Mouse (Mus musculus): ENCODE data around the gene Zfp524. TPM values are rescaled to one million over a fixed set of nuclear protein-coding genes. Genes with fewer than 3 reads are reported as not detected.

The Zfp524 gene
- polyA plus RNA-seq, 1 experiment: 54.6 TPM

DNA sequence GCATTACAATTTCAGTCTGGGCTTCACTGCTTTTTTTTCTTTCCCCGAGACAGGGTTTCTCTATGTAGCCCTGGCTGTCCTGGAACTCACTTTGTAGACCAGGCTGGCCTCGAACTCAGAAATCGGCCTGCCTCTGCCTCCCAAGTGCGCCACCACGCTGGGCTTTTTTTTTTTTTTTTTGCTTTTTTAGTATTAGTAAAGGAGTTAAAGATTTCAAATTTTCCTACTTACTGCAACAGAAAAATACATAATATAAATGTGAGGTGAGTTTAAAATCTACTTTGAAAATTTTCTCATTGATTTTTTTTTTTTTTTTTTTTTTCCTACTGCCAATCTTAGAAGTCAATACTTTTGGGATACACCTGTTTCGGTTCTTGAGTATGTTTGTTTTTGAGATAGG is 50.7 kb downstream of the Zfp524 start:
- WGBS: 94% methylated on average over 6 of the region's 6 CpGs
- Histone ChIP-seq H3K4me1 (replicated peaks; ENCODE audit: control insufficient read depth, insufficient read depth, low read length) (peaks cover 8% of the 10 kb centered on the region), H3K27me3 (ENCODE audit: control insufficient read depth, insufficient read depth, low read length) (no peaks in the 10 kb centered on the region), H3K36me3 (ENCODE audit: control insufficient read depth, insufficient read depth, low read length) (peaks cover 35% of the 10 kb centered on the region), H3K27ac (ENCODE audit: control insufficient read depth, insufficient read depth, low read length) (no peak overlapping the region), H3K4me3 (ENCODE audit: control insufficient read depth, insufficient read depth, low read length) (no peak overlapping the region)
- DNase-seq: no peak
- TF ChIP-seq CTCF (IDR thresholded peaks at IDR 0.05; ENCODE audit: borderline replicate concordance, control insufficient read depth, extremely low read depth, insufficient read depth, low read length, poor library complexity): no peak
- TF ChIP-seq POLR2A (IDR thresholded peaks at IDR 0.05; ENCODE audit: control insufficient read depth, extremely low read depth, insufficient read depth, low read length, poor library complexity): no peak

Other genes starting within 250 kb of the Zfp524 start
- gene Fam71e2, start 243.1 kb upstream of the Zfp524 start, polyA plus RNA-seq (2012; rRNA removed): 0.11 TPM in 1 of 2 replicates, not detected in the other
- gene Il11, start 231.6 kb upstream of the Zfp524 start, polyA plus RNA-seq (2012; rRNA removed): 0.13 and 0.32 TPM in 2 replicates
- gene Tmem190, start 231.5 kb upstream of the Zfp524 start, polyA plus RNA-seq (2012; rRNA removed): not detected in 2 replicates
- gene Tmem238, start 224.8 kb upstream of the Zfp524 start, polyA plus RNA-seq (2012; rRNA removed): 18.1 and 23.5 TPM in 2 replicates
- 367 and 512 TPM in 2 replicates for gene Rpl28, start 221.5 kb upstream of the Zfp524 start, polyA plus RNA-seq (2012; rRNA removed)
- 970 and 1,071 TPM in 2 replicates for gene Ube2s, start 201.8 kb upstream of the Zfp524 start, polyA plus RNA-seq (2012; rRNA removed)
- 0.48 and 0.74 TPM in 2 replicates for gene Shisa7, start 169.7 kb upstream of the Zfp524 start, polyA plus RNA-seq (2012; rRNA removed)
- 21.8 and 23.6 TPM in 2 replicates for gene Isoc2b, start 144.2 kb upstream of the Zfp524 start, polyA plus RNA-seq (2012; rRNA removed)
- 20.3 and 20.5 TPM in 2 replicates for gene Isoc2a, start 137.3 kb upstream of the Zfp524 start, polyA plus RNA-seq (2012; rRNA removed)
- gene Gm36210, start 107.9 kb upstream of the Zfp524 start, polyA plus RNA-seq (2012; rRNA removed): 0.15 and 0.17 TPM in 2 replicates
- gene Zfp628, start 99.2 kb upstream of the Zfp524 start, polyA plus RNA-seq (2012; rRNA removed): 40.2 and 51.2 TPM in 2 replicates
- gene Nat14, start 92.4 kb upstream of the Zfp524 start, polyA plus RNA-seq (2012; rRNA removed): 4.4 and 5.9 TPM in 2 replicates
- gene Ssc5d, start 88.6 kb upstream of the Zfp524 start, polyA plus RNA-seq (2012; rRNA removed): 1.0 and 1.1 TPM in 2 replicates
- 1.5 and 5.4 TPM in 2 replicates for gene Sbk2, start 50.0 kb upstream of the Zfp524 start, polyA plus RNA-seq (2012; rRNA removed)
- gene Sbk3, start 43.2 kb upstream of the Zfp524 start, polyA plus RNA-seq (2012; rRNA removed): 0.36 and 3.7 TPM in 2 replicates
- 125 and 133 TPM in 2 replicates for gene Zfp579, start 18.3 kb upstream of the Zfp524 start, polyA plus RNA-seq (2012; rRNA removed)
- 79.3 and 85.2 TPM in 2 replicates for gene Fiz1, start 282 bp downstream of the Zfp524 start, polyA plus RNA-seq (2012; rRNA removed)
- gene Gm44973, start 1.1 kb downstream of the Zfp524 start, polyA plus RNA-seq (2012; rRNA removed): not detected in 2 replicates
- 105 and 120 TPM in 2 replicates for gene Zfp865, start 6.0 kb downstream of the Zfp524 start, polyA plus RNA-seq (2012; rRNA removed)
- gene Ccdc106, start 6.1 kb downstream of the Zfp524 start, polyA plus RNA-seq (2012; rRNA removed): 0.52 and 0.97 TPM in 2 replicates
- not detected in 2 replicates for gene 4632433K11Rik, start 19.7 kb downstream of the Zfp524 start, polyA plus RNA-seq (2012; rRNA removed)
- gene Zfp784, start 24.0 kb downstream of the Zfp524 start, polyA plus RNA-seq (2012; rRNA removed): 5.2 and 6.3 TPM in 2 replicates
- 29.9 and 42.3 TPM in 2 replicates for gene Zfp580, start 37.1 kb downstream of the Zfp524 start, polyA plus RNA-seq (2012; rRNA removed)
- 437 and 438 TPM in 2 replicates for gene U2af2, start 47.7 kb downstream of the Zfp524 start, polyA plus RNA-seq (2012; rRNA removed)
- gene Epn1, start 65.8 kb downstream of the Zfp524 start, polyA plus RNA-seq (2012; rRNA removed): 230 and 280 TPM in 2 replicates
- gene Rfpl4, start 102.5 kb downstream of the Zfp524 start, polyA plus RNA-seq (2012; rRNA removed): not detected in 2 replicates
- 0.17 and 0.39 TPM in 2 replicates for gene Rasl2-9, start 111.5 kb downstream of the Zfp524 start, polyA plus RNA-seq (2012; rRNA removed)
- gene Vmn1r55, start 135.3 kb downstream of the Zfp524 start, polyA plus RNA-seq (2012; rRNA removed): not detected in 2 replicates
- not detected in 2 replicates for gene Vmn1r56, start 182.3 kb downstream of the Zfp524 start, polyA plus RNA-seq (2012; rRNA removed)
- not detected in 2 replicates for gene Vmn1r57, start 204.1 kb downstream of the Zfp524 start, polyA plus RNA-seq (2012; rRNA removed)